Mouse (Mus musculus): ENCODE measurements at regions not wholly inside any gene's neighbourhood (a gene's known extent, or its start where the extent isn't known, plus 50 kb on each side); places are given as distances from the start of the nearest gene placed in this dataset.
"Not testable (repeated sequence)": the region's sequence is repeated elsewhere in the genome, so short reads cannot be mapped to it uniquely, and the experiment has no call there.

DNA sequence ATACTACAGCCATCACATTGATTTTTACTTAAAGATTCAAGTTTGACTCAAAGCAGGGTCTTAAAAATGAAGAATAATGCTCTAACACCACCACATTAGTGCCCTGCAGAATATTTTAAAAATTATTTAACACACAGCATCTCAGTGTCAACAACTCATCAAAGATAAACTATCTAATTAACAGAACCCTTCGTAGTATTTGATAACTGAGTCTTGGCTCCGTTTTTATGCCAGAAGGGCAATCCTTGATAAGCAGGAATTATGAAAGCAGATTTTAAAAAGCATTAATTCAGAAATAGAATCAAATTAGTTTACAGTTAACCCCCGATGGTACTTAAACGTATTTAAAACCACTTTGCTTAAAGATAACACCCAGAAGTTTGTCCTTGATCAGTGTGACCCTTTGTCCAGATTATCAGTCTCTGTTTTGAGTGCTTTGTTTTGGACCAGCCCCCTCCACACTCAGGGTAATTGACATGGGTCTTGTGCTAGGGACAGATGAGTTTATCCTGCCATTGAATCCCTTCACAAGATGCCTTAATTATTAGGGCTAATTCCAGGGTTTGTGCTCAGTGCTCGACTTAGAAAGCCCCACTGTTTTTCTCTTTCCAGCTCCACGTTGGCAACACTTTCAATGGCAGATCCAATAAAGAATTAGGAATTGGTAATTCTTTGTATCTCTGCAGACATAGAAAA lies 69.4 kb upstream of the Dph6 start:
- Histone ChIP-seq H3K36me3 (ENCODE audit: control insufficient read depth, insufficient read depth, low read length, poor library complexity, severe bottlenecking) (no peaks in the 10 kb centered on the region), H3K27me3 (ENCODE audit: control insufficient read depth, insufficient read depth, low read length, poor library complexity, severe bottlenecking) (no peaks in the 10 kb centered on the region)
- DNase-seq (ENCODE audit: low read depth, low spot score): no peak

GRCm38 (mm10) chr2:114727197-114727596 lies 72.4 kb upstream of the Dph6 start:
- no peaks in the 10 kb centered on the region for H3K27me3 ChIP-seq (ENCODE audit: control insufficient read depth, insufficient read depth, low read length, poor library complexity, severe bottlenecking)
- H3K36me3 ChIP-seq (ENCODE audit: control insufficient read depth, insufficient read depth, low read length, poor library complexity, severe bottlenecking): no peaks in the 10 kb centered on the region

DNA sequence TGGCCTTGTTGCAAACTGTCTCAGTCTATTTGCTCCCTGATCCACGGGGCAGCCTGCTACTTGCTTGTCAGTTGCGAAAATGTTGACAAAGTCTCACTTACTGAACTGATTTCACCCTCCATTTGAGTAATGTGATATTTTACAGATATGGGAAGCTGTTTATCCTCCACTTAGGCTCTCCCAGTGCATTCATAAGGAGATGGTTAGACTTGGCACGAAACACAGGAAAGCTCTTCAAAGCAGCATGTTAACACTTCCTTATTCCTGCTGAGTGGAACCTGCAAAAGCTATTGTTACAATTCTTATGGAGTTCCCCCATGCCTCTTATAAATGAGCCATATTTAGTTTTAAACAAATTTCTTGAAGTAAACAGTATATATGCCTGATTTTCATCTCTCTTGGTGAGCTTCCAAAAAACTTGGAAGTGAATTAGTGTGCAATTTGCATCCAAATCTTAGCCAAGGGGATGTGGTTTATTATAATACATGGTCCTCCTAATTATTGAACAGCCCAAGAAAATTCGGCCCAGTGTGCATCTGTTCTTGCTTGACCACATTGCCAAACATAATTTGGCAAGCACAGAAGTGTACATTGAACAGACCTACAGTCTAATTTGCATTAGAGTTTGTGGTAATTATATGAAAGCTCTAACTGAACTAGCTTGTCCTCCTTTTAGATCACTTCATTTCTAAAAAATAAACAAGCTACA lies 80.3 kb upstream of the Dph6 start:
- no peak for DNase-seq (ENCODE audit: low read depth, low spot score)
- Histone ChIP-seq H3K27me3 (ENCODE audit: control insufficient read depth, insufficient read depth, low read length, poor library complexity, severe bottlenecking) (no peaks in the 10 kb centered on the region), H3K36me3 (ENCODE audit: control insufficient read depth, insufficient read depth, low read length, poor library complexity, severe bottlenecking) (no peaks in the 10 kb centered on the region)

More at GRCm38 (mm10) chr2:114727197-114727596, 72.4 kb upstream of the Dph6 start:
- no peak for DNase-seq (ENCODE audit: low read depth, low spot score)

DNA sequence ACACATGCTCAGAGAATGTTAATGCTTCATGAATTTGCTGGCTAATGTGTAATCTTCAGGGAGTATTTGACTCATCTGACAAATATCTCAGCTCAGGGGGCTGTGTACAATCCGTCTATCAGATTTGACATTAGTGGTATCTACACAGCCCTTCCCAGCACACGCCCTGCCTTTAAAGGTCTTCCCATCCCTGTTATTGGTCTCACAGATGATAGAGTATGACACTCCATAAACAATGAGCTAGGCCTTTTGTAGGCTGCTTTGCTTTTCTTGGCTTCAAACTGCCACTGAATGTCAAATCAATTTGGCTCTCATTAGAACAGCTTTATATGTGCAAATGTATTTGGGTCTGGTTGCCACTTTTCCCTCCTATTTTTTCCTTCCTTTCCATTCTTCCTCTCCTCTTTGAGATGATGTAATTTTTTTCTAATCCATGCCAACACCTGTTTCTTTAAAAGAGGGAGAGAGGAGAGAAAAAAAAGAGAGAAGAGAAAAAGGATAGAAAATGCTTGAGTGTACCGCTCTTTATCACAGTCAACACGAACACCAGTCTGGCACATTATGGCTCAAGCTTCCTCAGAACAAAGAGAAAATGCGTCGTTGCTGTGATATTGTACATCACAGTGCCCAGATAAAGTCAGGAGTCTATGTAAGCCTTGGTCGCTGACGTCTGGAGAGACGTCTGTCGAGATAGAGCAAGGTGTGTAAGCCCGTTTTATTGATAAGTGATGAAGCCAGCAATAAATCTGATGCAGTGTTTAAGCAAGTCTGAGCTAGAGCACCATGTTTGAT lies 84.9 kb upstream of the Dph6 start:
- no peaks in the 10 kb centered on the region for H3K36me3 ChIP-seq (ENCODE audit: control insufficient read depth, insufficient read depth, low read length, poor library complexity, severe bottlenecking)
- H3K27me3 ChIP-seq (ENCODE audit: control insufficient read depth, insufficient read depth, low read length, poor library complexity, severe bottlenecking): no peaks in the 10 kb centered on the region
- no peak for DNase-seq (ENCODE audit: low read depth, low spot score)

DNA sequence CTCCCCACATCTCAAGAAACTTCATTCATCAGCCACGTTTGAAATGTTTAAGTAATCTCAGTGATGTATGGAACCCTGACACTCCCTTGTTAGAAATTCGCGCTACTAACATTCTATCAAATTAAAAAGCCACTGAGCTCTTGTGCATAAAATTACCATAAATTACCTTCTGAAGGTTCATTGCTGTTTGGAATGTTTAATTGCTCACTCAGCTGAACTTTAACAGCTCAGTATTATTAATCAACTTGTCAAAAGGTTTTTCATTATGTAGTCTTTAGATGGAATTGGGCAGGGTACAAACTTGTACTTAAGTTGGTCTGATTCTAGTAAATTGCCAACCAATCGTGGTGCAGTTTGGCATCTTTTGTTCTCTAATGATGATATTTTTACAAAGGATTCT lies 108.5 kb upstream of the Dph6 start:
- no peak for DNase-seq (ENCODE audit: low read depth, low spot score)

DNA sequence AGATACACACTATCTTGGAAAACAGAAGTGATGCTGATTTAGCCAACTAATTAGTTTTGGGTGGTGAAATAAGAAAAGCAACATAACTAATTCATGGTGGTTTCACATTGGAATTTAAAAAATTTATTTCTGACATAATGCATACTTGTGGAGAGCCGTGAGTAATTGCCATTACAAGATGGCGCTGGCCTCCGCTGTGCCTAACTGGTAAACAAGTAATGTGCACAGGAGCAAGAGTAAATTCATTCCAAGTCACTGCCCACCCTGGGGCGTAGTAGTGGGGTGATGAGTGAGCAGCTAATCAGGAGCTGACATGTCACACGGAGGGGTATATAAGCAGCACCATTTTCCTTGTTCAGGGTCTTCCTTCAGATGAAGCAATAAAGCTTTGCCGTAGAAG lies 119.0 kb upstream of the Dph6 start:
- not testable (repeated sequence) for H3K36me3 ChIP-seq (ENCODE audit: control insufficient read depth, insufficient read depth, low read length, poor library complexity, severe bottlenecking); DNase-seq (ENCODE audit: low read depth, low spot score); H3K27me3 ChIP-seq (ENCODE audit: control insufficient read depth, insufficient read depth, low read length, poor library complexity, severe bottlenecking)

More for the DNA sequence above, 108.5 kb upstream of the Dph6 start:
- Histone ChIP-seq H3K36me3 (ENCODE audit: control insufficient read depth, insufficient read depth, low read length, poor library complexity, severe bottlenecking) (no peaks in the 10 kb centered on the region), H3K27me3 (ENCODE audit: control insufficient read depth, insufficient read depth, low read length, poor library complexity, severe bottlenecking) (no peaks in the 10 kb centered on the region)

DNA sequence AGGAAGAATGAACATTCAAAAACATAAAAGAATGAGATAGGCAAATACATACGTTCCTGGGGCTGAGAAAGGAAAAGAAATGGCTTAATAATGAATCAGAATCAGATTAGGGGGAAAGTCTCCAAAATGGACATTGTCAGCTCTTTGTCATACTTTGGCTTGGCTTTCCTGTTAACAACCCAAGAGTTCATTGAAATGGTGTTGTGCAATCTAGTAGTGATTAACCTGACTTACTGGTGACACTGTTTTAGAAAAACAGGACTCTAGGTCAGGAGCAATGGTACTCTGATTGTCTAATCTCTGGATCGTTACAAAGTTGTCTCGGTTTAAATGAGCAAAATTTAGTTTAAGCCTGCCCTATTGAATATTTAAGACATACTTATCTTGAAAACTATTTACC lies 119.5 kb upstream of the Dph6 start:
- no peaks in the 10 kb centered on the region for H3K36me3 ChIP-seq (ENCODE audit: control insufficient read depth, insufficient read depth, low read length, poor library complexity, severe bottlenecking)
- no peak for DNase-seq (ENCODE audit: low read depth, low spot score)
- no peaks in the 10 kb centered on the region for H3K27me3 ChIP-seq (ENCODE audit: control insufficient read depth, insufficient read depth, low read length, poor library complexity, severe bottlenecking)

DNA sequence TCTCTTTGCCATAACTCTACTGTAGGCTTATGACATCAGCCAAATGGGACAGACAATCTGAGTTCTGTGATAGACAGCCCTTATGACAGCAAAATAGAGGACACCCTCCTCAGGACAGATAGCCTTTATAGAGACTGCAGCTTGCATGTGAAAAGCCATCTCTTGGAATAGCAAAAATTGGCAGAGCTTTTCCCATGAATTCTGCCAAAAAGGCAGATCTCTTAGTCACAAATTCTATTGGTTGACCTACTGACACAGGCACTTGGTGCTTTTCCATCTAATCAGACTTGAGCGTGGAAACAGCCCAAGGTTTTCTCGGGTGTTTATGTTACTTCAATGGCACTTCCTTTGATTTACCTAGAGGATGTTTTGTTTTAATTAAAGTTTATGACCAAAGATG lies 120.8 kb upstream of the Dph6 start:
- H3K36me3 ChIP-seq (ENCODE audit: control insufficient read depth, insufficient read depth, low read length, poor library complexity, severe bottlenecking): no peaks in the 10 kb centered on the region
- DNase-seq (ENCODE audit: low read depth, low spot score): no peak
- no peaks in the 10 kb centered on the region for H3K27me3 ChIP-seq (ENCODE audit: control insufficient read depth, insufficient read depth, low read length, poor library complexity, severe bottlenecking)

DNA sequence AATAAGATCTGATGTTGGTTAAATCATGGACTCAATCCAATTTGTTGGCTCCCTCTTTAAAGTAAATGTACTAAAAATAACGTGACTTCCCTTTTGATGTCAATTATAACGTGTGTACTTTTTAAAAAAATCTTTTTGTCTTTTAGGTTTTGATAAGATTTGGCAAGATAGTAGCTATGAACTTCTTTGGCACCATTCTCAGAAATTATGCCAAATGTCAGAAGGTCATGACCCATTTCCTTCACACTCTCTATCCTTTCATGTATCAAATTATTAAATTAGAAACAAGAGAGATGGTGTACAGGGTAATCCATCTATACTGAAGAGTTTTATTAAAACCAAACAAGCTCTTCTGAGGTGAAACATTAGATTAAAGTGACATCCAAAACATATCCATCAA lies 121.4 kb upstream of the Dph6 start:
- Histone ChIP-seq H3K36me3 (ENCODE audit: control insufficient read depth, insufficient read depth, low read length, poor library complexity, severe bottlenecking) (no peaks in the 10 kb centered on the region), H3K27me3 (ENCODE audit: control insufficient read depth, insufficient read depth, low read length, poor library complexity, severe bottlenecking) (no peaks in the 10 kb centered on the region)
- DNase-seq (ENCODE audit: low read depth, low spot score): no peak

DNA sequence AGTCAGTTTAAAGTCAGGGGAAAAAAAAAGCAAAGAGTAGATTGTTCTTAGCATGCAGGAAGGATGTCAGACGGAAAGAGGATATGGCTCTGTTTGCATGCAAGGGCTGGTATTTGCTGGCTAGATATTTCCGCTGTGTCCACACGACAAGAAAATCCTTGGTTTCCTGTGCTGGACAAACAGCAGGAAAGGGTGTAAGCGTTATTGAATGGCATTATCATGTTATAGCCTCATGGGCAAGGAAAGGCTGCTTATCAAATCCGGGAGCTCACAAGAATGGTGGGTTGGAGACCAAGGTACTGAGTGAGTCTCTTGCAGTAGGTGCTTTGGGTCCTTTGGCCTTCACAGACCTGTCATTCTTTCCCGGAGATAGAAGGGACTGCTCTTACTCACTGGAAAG lies 127.7 kb upstream of the Dph6 start:
- no peaks in the 10 kb centered on the region for H3K27me3 ChIP-seq (ENCODE audit: control insufficient read depth, insufficient read depth, low read length, poor library complexity, severe bottlenecking)
- DNase-seq (ENCODE audit: low read depth, low spot score): no peak
- H3K36me3 ChIP-seq (ENCODE audit: control insufficient read depth, insufficient read depth, low read length, poor library complexity, severe bottlenecking): no peaks in the 10 kb centered on the region

- DNase-seq (ENCODE audit: low read depth, low spot score): no peak
- Histone ChIP-seq H3K36me3 (ENCODE audit: control insufficient read depth, insufficient read depth, low read length, poor library complexity, severe bottlenecking) (no peaks in the 10 kb centered on the region), H3K27me3 (ENCODE audit: control insufficient read depth, insufficient read depth, low read length, poor library complexity, severe bottlenecking) (no peaks in the 10 kb centered on the region)
These were observed 129.4 kb upstream of the Dph6 start for GRCm38 (mm10) chr2:114784191-114784590.

- DNase-seq (ENCODE audit: low read depth, low spot score): no peak
These were observed 133.5 kb upstream of the Dph6 start for GRCm38 (mm10) chr2:114788251-114788650.

GRCm38 (mm10) chr2:114796630-114797290 lies 142.0 kb upstream of the Dph6 start:
- Histone ChIP-seq H3K27me3 (ENCODE audit: control insufficient read depth, insufficient read depth, low read length, poor library complexity, severe bottlenecking) (no peaks in the 10 kb centered on the region), H3K36me3 (ENCODE audit: control insufficient read depth, insufficient read depth, low read length, poor library complexity, severe bottlenecking) (no peaks in the 10 kb centered on the region)
- DNase-seq (ENCODE audit: low read depth, low spot score): no peak

More at GRCm38 (mm10) chr2:114788251-114788650, 133.5 kb upstream of the Dph6 start:
- no peaks in the 10 kb centered on the region for H3K27me3 ChIP-seq (ENCODE audit: control insufficient read depth, insufficient read depth, low read length, poor library complexity, severe bottlenecking)
- no peaks in the 10 kb centered on the region for H3K36me3 ChIP-seq (ENCODE audit: control insufficient read depth, insufficient read depth, low read length, poor library complexity, severe bottlenecking)

DNA sequence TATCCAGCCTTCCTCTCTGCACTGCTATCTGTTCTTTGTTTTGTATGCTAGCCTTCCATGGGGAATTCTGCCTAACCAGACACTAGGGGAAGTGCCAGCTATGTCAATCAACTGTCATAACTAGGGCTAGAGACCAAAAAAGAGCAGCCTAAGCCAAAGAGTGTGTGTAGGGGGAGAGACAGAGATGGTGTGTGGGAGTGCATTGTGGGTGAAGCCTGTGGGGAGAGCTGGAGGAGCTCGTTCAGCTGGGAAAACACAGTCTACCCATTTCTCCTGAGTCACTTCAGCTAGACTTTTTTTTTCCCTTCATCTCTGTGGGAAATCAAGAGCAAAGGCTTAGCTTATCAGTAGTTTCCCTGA lies 142.5 kb upstream of the Dph6 start:
- Histone ChIP-seq H3K27me3 (ENCODE audit: control insufficient read depth, insufficient read depth, low read length, poor library complexity, severe bottlenecking) (no peaks in the 10 kb centered on the region), H3K36me3 (ENCODE audit: control insufficient read depth, insufficient read depth, low read length, poor library complexity, severe bottlenecking) (no peaks in the 10 kb centered on the region)
- no peak for DNase-seq (ENCODE audit: low read depth, low spot score)

DNA sequence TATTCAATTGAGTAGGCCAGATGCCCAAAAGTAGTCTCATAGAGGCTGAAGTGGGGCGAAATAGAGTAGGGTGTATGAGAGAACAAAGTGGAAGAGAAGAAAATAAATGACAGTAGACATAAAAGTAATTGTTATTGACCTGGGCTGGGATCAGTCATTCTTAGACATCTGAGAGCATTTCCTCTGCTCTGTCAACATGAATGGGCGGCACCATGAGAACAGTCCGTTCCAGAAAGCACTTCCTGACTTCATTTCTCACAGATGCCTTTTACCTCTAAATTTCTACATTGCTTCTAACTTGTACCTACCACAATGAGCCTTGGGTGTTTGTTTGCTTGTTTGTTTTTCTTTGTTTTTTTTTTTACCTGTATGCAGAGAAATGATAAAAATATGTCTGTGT lies 148.5 kb upstream of the Dph6 start:
- H3K36me3 ChIP-seq (ENCODE audit: control insufficient read depth, insufficient read depth, low read length, poor library complexity, severe bottlenecking): no peaks in the 10 kb centered on the region
- H3K27me3 ChIP-seq (ENCODE audit: control insufficient read depth, insufficient read depth, low read length, poor library complexity, severe bottlenecking): no peaks in the 10 kb centered on the region
- no peak for DNase-seq (ENCODE audit: low read depth, low spot score)
